ENCODE assay signal across 22 mouse cellular contexts in genomic region chr9:113943372-113943771, GRCm38 (mm10). TPM values are rescaled to one million over a fixed set of nuclear protein-coding genes. Genes with fewer than 3 reads are reported as not detected.
DNase-seq lines count a peak whose midpoint lies in the region; ATAC-seq lines count a peak whose summit lies in the region.
"Had no signal": no experiment of that assay in that cellular context is flagged by ENCODE, and none has a peak within 500 bp of the region (broad histone marks: within the 10 kb centered on the region; RNA-seq: fewer than 3 reads in every experiment).

No protein-coding gene starts in this region.

- H3K4me1 ChIP-seq in liver, embryonic 13.5 days (replicated peaks), result peaks cover 66% of the 10 kb centered on the region
- H3K4me1 ChIP-seq in liver, embryonic 15.5 days (replicated peaks), result peaks cover 63% of the 10 kb centered on the region
- H3K4me1 ChIP-seq in liver, embryonic 16.5 days (ENCODE audit: control insufficient read depth, low read depth, low read length), result peaks cover 51% of the 10 kb centered on the region
- H3K4me1 ChIP-seq: forebrain, embryonic 12.5 days had no signal

- peak overlapping the region; percentile 24; the same call in 1 of the 2 replicates for H3K9ac ChIP-seq in liver, embryonic 13.5 days
- no peak overlapping the region for H3K9ac ChIP-seq in liver, embryonic 15.5 days
- no peak overlapping the region for H3K9ac ChIP-seq in liver, embryonic 16.5 days (ENCODE audit: low read depth, low read length)
- H3K9ac ChIP-seq: embryonic facial prominence, embryonic 13.5 days; embryonic facial prominence, embryonic 15.5 days; forebrain, embryonic 12.5 days had no signal

- no peak for ATAC-seq in liver, embryonic 13.5 days (ENCODE audit: low read depth)
- ATAC-seq in liver, embryonic 15.5 days (ENCODE audit: insufficient read depth), result no peak
- no peak for ATAC-seq in liver, embryonic 16.5 days (ENCODE audit: low read depth)
- ATAC-seq: forebrain, embryonic 14.5 days had no signal

- 89% methylated on average over 1 of the region's 1 CpGs for WGBS in liver, embryonic 13.5 days (ENCODE audit: insufficient replicate concordance)
- WGBS in liver, embryonic 15.5 days (ENCODE audit: insufficient replicate concordance), result 97% methylated on average over 1 of the region's 1 CpGs
- 84% methylated on average over 1 of the region's 1 CpGs for WGBS in liver, embryonic 16.5 days (ENCODE audit: insufficient replicate concordance)

- H3K4me3 ChIP-seq in liver, embryonic 13.5 days (replicated peaks), result no peak overlapping the region
- no peak overlapping the region for H3K4me3 ChIP-seq in liver, embryonic 15.5 days (replicated peaks)
- H3K4me3 ChIP-seq in liver, embryonic 16.5 days (ENCODE audit: low read depth, low read length), result no peak overlapping the region
- H3K4me3 ChIP-seq: embryonic facial prominence, embryonic 13.5 days; embryonic facial prominence, embryonic 15.5 days; erythroblast, embryonic 14.5 days; forebrain, embryonic 10.5 days; forebrain, embryonic 12.5 days had no signal

- H3K4me2 ChIP-seq in liver, embryonic 13.5 days, result no peak overlapping the region
- H3K4me2 ChIP-seq in liver, embryonic 15.5 days, result no peak overlapping the region
- no peak overlapping the region for H3K4me2 ChIP-seq in liver, embryonic 16.5 days (ENCODE audit: low read depth, low read length)
- H3K4me2 ChIP-seq: embryonic facial prominence, embryonic 13.5 days; embryonic facial prominence, embryonic 15.5 days; forebrain, embryonic 12.5 days had no signal

- H3K27me3 ChIP-seq in liver, embryonic 13.5 days, result no peaks in the 10 kb centered on the region
- no peaks in the 10 kb centered on the region for H3K27me3 ChIP-seq in liver, embryonic 15.5 days
- no peaks in the 10 kb centered on the region for H3K27me3 ChIP-seq in liver, embryonic 16.5 days (ENCODE audit: control insufficient read depth, insufficient read depth, low read depth, low read length)
- H3K27me3 ChIP-seq: embryonic facial prominence, embryonic 13.5 days; embryonic facial prominence, embryonic 15.5 days; forebrain, embryonic 12.5 days had no signal

- H3K9me3 ChIP-seq in liver, embryonic 13.5 days (replicated peaks), result no peaks in the 10 kb centered on the region
- no peaks in the 10 kb centered on the region for H3K9me3 ChIP-seq in liver, embryonic 15.5 days (replicated peaks)
- no peaks in the 10 kb centered on the region for H3K9me3 ChIP-seq in liver, embryonic 16.5 days (replicated peaks; ENCODE audit: control insufficient read depth, low read length)
- H3K9me3 ChIP-seq: embryonic facial prominence, embryonic 13.5 days; embryonic facial prominence, embryonic 15.5 days; forebrain, embryonic 10.5 days; forebrain, embryonic 12.5 days had no signal

- peaks cover 42% of the 10 kb centered on the region for H3K36me3 ChIP-seq in liver, embryonic 13.5 days
- H3K36me3 ChIP-seq in liver, embryonic 15.5 days (replicated peaks), result peaks cover 38% of the 10 kb centered on the region
- H3K36me3 ChIP-seq in liver, embryonic 16.5 days (ENCODE audit: control insufficient read depth, insufficient read depth), result peaks cover 19% of the 10 kb centered on the region

- no peak for DNase-seq in liver, embryonic 13.5 days
- DNase-seq in liver, result no peak
- no peak for DNase-seq in frontal cortex, postnatal 14 days (ENCODE audit: low spot score in 2 of 2)
- no peak for DNase-seq in gastrocnemius, adult 18-20 months (ENCODE audit: low spot score)
- DNase-seq: adrenal gland, adult 2 months; adrenal gland, postnatal 10 days; adrenal gland, postnatal 25 days; cerebellum, adult 11 months; cerebellum, adult 18-20 months; cerebellum, adult 8-10 months; cerebellum, adult 9-11 months; cerebellum, postnatal 14 days; cerebellum, postnatal 36 days; embryo, embryonic 11 days had no signal

- H3K27ac ChIP-seq in liver, embryonic 13.5 days, result peak overlapping the region; percentile 40; the same call in 1 of the 2 replicates
- H3K27ac ChIP-seq in liver, embryonic 15.5 days (replicated peaks), result peak overlapping the region; percentile 9
- 0 out of 2 replicates have a peak overlapping the region, but pooled peaks have one; percentile 8 for H3K27ac ChIP-seq in liver, embryonic 16.5 days (ENCODE audit: low read length)
- H3K27ac ChIP-seq: embryonic facial prominence, embryonic 13.5 days; embryonic facial prominence, embryonic 15.5 days; forebrain, embryonic 10.5 days; forebrain, embryonic 12.5 days had no signal

RNA-seq across cellular contexts. Expression of gene Ubp1, which starts 12.6 kb away (rescaled TPM):
- polyA plus RNA-seq in liver, embryonic 13.5 days (2015; fragmentation: Nextera tagmentation; extraction: Ambion mirVana), result 48.4 and 52.8 TPM in 2 replicates
- polyA plus RNA-seq in liver, embryonic 15.5 days (2015; fragmentation: Nextera tagmentation; extraction: Ambion mirVana), result 49.8 and 51.8 TPM in 2 replicates
- 41.9 and 42.0 TPM in 2 replicates for polyA plus RNA-seq in liver, embryonic 16.5 days (2015; fragmentation: Nextera tagmentation; extraction: Ambion mirVana)
- total RNA-seq in gastrocnemius, adult 18-20 months (2021), result 10 to 100 TPM; 14.3 to 17.0 TPM
